Mouse (Mus musculus): ENCODE measurements at regions not wholly inside any gene's neighbourhood (a gene's known extent, or its start where the extent isn't known, plus 50 kb on each side); places are given as distances from the start of the nearest gene placed in this dataset. TPM values are rescaled to one million over a fixed set of nuclear protein-coding genes. Genes with fewer than 3 reads are reported as not detected.

DNA sequence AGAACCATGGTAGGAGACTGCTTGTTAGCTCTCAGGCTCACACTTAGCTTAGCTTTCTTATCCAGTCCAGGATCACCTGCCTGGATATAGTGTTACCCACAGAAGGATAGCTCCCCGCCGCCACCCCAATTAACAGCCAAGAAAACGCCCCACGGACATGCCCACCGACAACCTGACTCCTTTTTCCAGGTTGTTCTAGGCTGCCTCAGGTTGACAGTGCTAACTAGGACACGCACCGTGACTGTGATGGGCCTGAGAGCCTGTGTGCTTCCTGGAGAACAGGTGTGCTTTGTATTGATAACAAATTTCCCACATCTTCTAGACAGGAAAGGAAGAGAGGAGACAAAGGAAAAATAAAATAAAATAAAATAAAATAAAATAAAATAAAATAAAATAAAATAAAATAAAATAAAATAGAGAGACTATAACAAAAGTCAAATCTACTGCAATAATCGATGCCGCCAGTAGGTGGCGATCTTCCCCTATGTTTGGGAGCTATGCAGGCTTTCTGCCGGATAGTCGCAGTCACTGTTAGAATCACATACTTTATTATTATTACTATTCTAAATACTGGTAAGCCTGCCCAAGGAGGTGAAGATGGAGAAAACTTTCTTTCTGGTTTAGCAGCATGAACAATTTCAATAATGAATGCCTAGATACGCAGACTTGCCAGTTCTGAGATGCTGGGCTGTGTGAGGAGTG lies 175.5 kb upstream of the BB014433 start:
- Histone ChIP-seq H3K4me3 (ENCODE audit: low read depth, low read length) (no peak overlapping the region), H3K9me3 (ENCODE audit: low read length) (no peaks in the 10 kb centered on the region), H3K36me3 (ENCODE audit: insufficient read depth, low read length) (no peaks in the 10 kb centered on the region), H3K27ac (ENCODE audit: low read depth, low read length) (no peak overlapping the region), H3K4me1 (ENCODE audit: insufficient read depth, low read length) (no peaks in the 10 kb centered on the region), H3K4me2 (ENCODE audit: low read depth, low read length, poor library complexity, severe bottlenecking) (no peak overlapping the region), H3K9ac (replicated peaks; ENCODE audit: low read length, poor library complexity, severe bottlenecking) (no peak overlapping the region), H3K27me3 (ENCODE audit: insufficient read depth, low read length) (no peaks in the 10 kb centered on the region)
- 0 out of 2 replicates have a peak, but pooled peaks have one; percentile 26 for ATAC-seq (ENCODE audit: low FRiP score)
- TF ChIP-seq CTCF (IDR thresholded peaks at IDR 0.05), result peak; percentile 85
- DNase-seq (ENCODE audit: low spot score), result peak; percentile 87
- 42% methylated on average over 13 of the region's 13 CpGs for WGBS

DNA sequence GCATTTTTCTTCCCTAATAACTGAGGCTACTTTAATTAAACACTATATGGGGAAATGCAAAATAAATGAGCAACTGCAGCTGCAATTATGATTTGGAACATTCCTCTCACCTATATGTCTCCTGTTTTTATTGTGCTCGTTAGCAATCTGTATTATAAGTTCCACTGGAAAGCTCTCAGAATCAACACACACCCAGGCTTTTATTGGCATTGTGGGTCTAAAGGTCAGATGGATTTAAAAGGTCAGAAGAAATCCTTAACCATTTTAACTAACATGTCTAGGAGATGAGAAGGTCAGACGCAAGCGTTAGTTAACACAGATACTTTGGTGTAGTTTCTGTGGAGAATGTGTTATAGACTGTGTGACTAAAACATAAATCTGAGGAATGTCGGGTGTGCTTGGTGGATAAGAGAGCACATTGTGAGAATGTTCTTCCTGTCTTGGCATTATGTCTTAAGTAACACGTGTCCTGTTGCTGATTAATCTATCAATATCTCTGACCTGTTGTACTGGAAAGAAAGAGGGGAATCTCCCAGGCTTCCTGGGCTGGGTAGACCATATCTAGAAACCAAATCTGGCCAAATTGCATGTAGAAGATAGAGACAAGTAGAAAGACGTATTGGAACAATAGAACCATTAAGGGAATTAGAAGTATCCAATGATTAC lies 164.1 kb upstream of the BB014433 start:
- ATAC-seq (ENCODE audit: low FRiP score), result no peak
- TF ChIP-seq CTCF (IDR thresholded peaks at IDR 0.05), result no peak
- WGBS, result 84% methylated on average over 6 of the region's 6 CpGs

DNA sequence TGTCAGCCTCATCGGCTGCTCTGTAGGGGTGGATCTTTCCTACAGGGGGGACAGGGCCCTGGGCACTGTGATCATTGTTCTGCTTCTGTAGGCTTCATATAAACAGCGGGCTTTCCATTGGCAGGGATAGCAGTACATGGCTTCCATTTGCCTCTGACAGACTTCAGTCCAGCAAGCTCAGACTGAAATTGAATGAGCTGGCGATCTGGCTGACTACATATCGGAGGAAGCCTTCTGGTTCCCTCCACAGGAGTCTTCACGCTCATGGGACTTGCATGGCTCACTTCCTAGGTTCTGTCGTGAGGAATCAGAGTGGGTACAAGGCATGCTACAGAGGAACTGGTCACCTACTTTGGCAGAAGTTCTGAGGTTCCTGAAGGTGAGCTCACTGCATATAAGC lies 155.7 kb upstream of the BB014433 start:
- 91% methylated on average over 6 of the region's 6 CpGs for WGBS
- H3K4me3 ChIP-seq (ENCODE audit: low read depth, low read length), result no peak overlapping the region
- H3K4me1 ChIP-seq (ENCODE audit: insufficient read depth, low read length), result no peaks in the 10 kb centered on the region
- DNase-seq (ENCODE audit: low spot score) (no peak), ATAC-seq (ENCODE audit: low FRiP score) (no peak)
- no peaks in the 10 kb centered on the region for H3K9me3 ChIP-seq (ENCODE audit: low read length)
- H3K36me3 ChIP-seq (ENCODE audit: insufficient read depth, low read length), result no peaks in the 10 kb centered on the region
- no peak overlapping the region for H3K27ac ChIP-seq (ENCODE audit: low read depth, low read length)
- H3K4me2 ChIP-seq (ENCODE audit: low read depth, low read length, poor library complexity, severe bottlenecking), result no peak overlapping the region
- no peak for TF ChIP-seq CTCF (IDR thresholded peaks at IDR 0.05)
- no peak overlapping the region for H3K9ac ChIP-seq (replicated peaks; ENCODE audit: low read length, poor library complexity, severe bottlenecking)
- H3K27me3 ChIP-seq (ENCODE audit: insufficient read depth, low read length), result no peaks in the 10 kb centered on the region

More for the DNA sequence above, 164.1 kb upstream of the BB014433 start:
- Histone ChIP-seq H3K36me3 (ENCODE audit: insufficient read depth, low read length) (no peaks in the 10 kb centered on the region), H3K27me3 (ENCODE audit: insufficient read depth, low read length) (no peaks in the 10 kb centered on the region), H3K4me3 (ENCODE audit: low read depth, low read length) (no peak overlapping the region), H3K4me2 (ENCODE audit: low read depth, low read length, poor library complexity, severe bottlenecking) (no peak overlapping the region), H3K4me1 (ENCODE audit: insufficient read depth, low read length) (no peaks in the 10 kb centered on the region), H3K9ac (replicated peaks; ENCODE audit: low read length, poor library complexity, severe bottlenecking) (no peak overlapping the region), H3K27ac (ENCODE audit: low read depth, low read length) (no peak overlapping the region), H3K9me3 (ENCODE audit: low read length) (no peaks in the 10 kb centered on the region)
- no peak for DNase-seq (ENCODE audit: low spot score)

DNA sequence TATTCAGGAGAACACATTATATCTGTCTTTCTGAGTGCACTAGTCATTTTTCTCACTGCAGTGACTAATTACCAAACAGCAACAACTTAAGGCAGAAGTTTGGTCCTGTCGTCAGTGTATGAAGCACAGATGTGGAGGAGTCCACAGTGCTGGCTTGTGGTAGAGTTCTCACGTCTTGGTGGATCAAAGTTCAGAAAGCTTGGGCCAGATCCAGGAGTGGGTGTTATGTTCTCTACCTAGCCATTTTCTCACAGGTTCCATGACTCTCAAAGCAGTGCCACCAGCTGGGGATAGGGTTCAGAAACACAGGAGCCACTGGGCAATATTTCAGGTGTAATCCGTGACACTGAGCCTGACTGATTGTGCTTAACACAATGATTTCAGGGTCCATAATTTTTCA lies 144.8 kb upstream of the BB014433 start:
- ATAC-seq (ENCODE audit: low FRiP score) (no peak), DNase-seq (ENCODE audit: low spot score) (no peak)
- Histone ChIP-seq H3K4me1 (ENCODE audit: insufficient read depth, low read length) (no peaks in the 10 kb centered on the region), H3K36me3 (ENCODE audit: insufficient read depth, low read length) (no peaks in the 10 kb centered on the region), H3K4me3 (ENCODE audit: low read depth, low read length) (no peak overlapping the region), H3K4me2 (ENCODE audit: low read depth, low read length, poor library complexity, severe bottlenecking) (no peak overlapping the region), H3K9me3 (ENCODE audit: low read length) (no peaks in the 10 kb centered on the region), H3K27me3 (ENCODE audit: insufficient read depth, low read length) (no peaks in the 10 kb centered on the region), H3K27ac (ENCODE audit: low read depth, low read length) (no peak overlapping the region), H3K9ac (replicated peaks; ENCODE audit: low read length, poor library complexity, severe bottlenecking) (no peak overlapping the region)
- TF ChIP-seq CTCF (IDR thresholded peaks at IDR 0.05), result no peak
- 91% methylated on average over 3 of the region's 3 CpGs for WGBS

DNA sequence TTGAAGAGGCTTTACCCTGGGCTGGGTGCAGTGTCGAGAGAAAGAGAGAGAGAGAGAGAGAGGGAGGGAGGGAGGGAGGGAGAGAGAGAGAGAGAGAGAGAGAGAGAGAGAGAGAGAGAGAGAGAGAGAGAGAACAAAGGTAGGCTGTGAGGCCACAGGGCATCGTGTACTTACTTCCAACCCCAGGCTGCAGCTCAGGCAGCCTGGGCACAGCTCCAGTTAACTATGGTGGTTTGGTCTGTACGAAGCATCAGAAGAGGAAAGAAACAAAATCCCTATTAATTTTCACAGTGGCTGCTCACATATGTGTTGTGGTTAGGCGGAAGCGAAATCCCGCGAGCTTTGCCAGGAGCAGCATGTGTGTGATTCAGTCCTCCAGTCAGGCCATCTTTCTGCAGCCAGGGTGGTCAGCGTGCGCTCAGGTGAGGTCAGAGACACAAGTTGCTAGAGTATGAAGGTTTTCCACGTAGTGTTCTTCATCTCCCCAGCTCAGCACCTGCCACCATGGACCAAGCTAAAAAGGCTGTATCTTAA lies 143.3 kb upstream of the BB014433 start:
- ATAC-seq (ENCODE audit: low FRiP score) (no peak), DNase-seq (ENCODE audit: low spot score) (peak; percentile 25)
- Histone ChIP-seq H3K9me3 (ENCODE audit: low read length) (no peaks in the 10 kb centered on the region), H3K4me1 (ENCODE audit: insufficient read depth, low read length) (no peaks in the 10 kb centered on the region), H3K4me3 (ENCODE audit: low read depth, low read length) (no peak overlapping the region), H3K27me3 (ENCODE audit: insufficient read depth, low read length) (no peaks in the 10 kb centered on the region), H3K4me2 (ENCODE audit: low read depth, low read length, poor library complexity, severe bottlenecking) (no peak overlapping the region), H3K9ac (replicated peaks; ENCODE audit: low read length, poor library complexity, severe bottlenecking) (no peak overlapping the region), H3K27ac (ENCODE audit: low read depth, low read length) (no peak overlapping the region), H3K36me3 (ENCODE audit: insufficient read depth, low read length) (no peaks in the 10 kb centered on the region)
- no peak for TF ChIP-seq CTCF (IDR thresholded peaks at IDR 0.05)
- 35% methylated on average over 10 of the region's 10 CpGs for WGBS

Small RNAs in the stretch of these regions (microRNA-seq; reads per million reads assigned to microRNA genes)
- gene Gm25255 (ENCODE audit: borderline number of aligned reads), result not detected
- not detected for gene Gm25871 (ENCODE audit: borderline number of aligned reads)

All from midbrain, postnatal 0 days (tissue).